Mouse (Mus musculus) lung, adult 2 months (tissue): ENCODE data around the gene Cdh22.

Experiments
- CTCF ChIP-seq: fragments of 200-500 bp; IDR thresholded peaks from 2 replicates; pipeline ENCODE4 v1.5.1; 2011; ENCODE audit warnings: mild to moderate bottlenecking, low read length, control low read depth; ENCODE audit not compliant: insufficient read depth
- POLR2A ChIP-seq: fragments of 200-500 bp; IDR thresholded peaks from 2 replicates; pipeline ENCODE4 v1.6.1; 2011; ENCODE audit warnings: low read depth, mild to moderate bottlenecking, control low read depth, low read length, borderline replicate concordance; ENCODE audit errors: extremely low read depth

- TF ChIP-seq CTCF, result no peak
- no peak for TF ChIP-seq POLR2A
Observed at GRCm38 (mm10) chr2:165201761-165202751, 32.6 kb downstream of the Cdh22 start.
